Mouse (Mus musculus): ENCODE data around the gene Enox1.

Enox1 gene

GRCm38 (mm10) chr14:77195314-77196020, 38.9 kb downstream of the Enox1 start:
- no peak for DNase-seq (ENCODE audit: low read depth in 1 of 2, low spot score in 2 of 2)

- no peak for DNase-seq (ENCODE audit: low read depth in 1 of 2, low spot score in 2 of 2)
Measured at GRCm38 (mm10) chr14:77196246-77196645, 39.7 kb downstream of the Enox1 start.

- no peak for DNase-seq (ENCODE audit: low read depth in 1 of 2, low spot score in 2 of 2)
Measured at GRCm38 (mm10) chr14:77197414-77197915, 40.9 kb downstream of the Enox1 start.

GRCm38 (mm10) chr14:77210889-77211288, 54.3 kb downstream of the Enox1 start:
- no peak for DNase-seq (ENCODE audit: low read depth in 1 of 2, low spot score in 2 of 2)

- no peak for DNase-seq (ENCODE audit: low read depth in 1 of 2, low spot score in 2 of 2)
Measured at GRCm38 (mm10) chr14:77213210-77213609, 56.6 kb downstream of the Enox1 start.

GRCm38 (mm10) chr14:77214848-77215247, 58.3 kb downstream of the Enox1 start:
- no peak for DNase-seq (ENCODE audit: low read depth in 1 of 2, low spot score in 2 of 2)

- DNase-seq (ENCODE audit: low read depth in 1 of 2, low spot score in 2 of 2): no peak
Measured at GRCm38 (mm10) chr14:77225346-77225745, 68.8 kb downstream of the Enox1 start.

- DNase-seq (ENCODE audit: low read depth in 1 of 2, low spot score in 2 of 2): no peak
Measured at GRCm38 (mm10) chr14:77238811-77239210, 82.2 kb downstream of the Enox1 start.

- no peak for DNase-seq (ENCODE audit: low read depth in 1 of 2, low spot score in 2 of 2)
Measured at GRCm38 (mm10) chr14:77239360-77239759, 82.8 kb downstream of the Enox1 start.

- no peak for DNase-seq (ENCODE audit: low read depth in 1 of 2, low spot score in 2 of 2)
Measured at GRCm38 (mm10) chr14:77246977-77247376, 90.4 kb downstream of the Enox1 start.

- DNase-seq (ENCODE audit: low read depth in 1 of 2, low spot score in 2 of 2): no peak
Measured at GRCm38 (mm10) chr14:77248426-77248825, 91.9 kb downstream of the Enox1 start.

- DNase-seq (ENCODE audit: low read depth in 1 of 2, low spot score in 2 of 2): no peak
Measured at GRCm38 (mm10) chr14:77248946-77249345, 92.4 kb downstream of the Enox1 start.

GRCm38 (mm10) chr14:77250652-77251238, 94.2 kb downstream of the Enox1 start:
- no peak for DNase-seq (ENCODE audit: low read depth in 1 of 2, low spot score in 2 of 2)

GRCm38 (mm10) chr14:77255201-77255600, 98.6 kb downstream of the Enox1 start:
- DNase-seq (ENCODE audit: low read depth in 1 of 2, low spot score in 2 of 2): no peak

- DNase-seq (ENCODE audit: low read depth in 1 of 2, low spot score in 2 of 2): no peak
Measured at GRCm38 (mm10) chr14:77255711-77256110, 99.1 kb downstream of the Enox1 start.

GRCm38 (mm10) chr14:77256943-77257342, 100.4 kb downstream of the Enox1 start:
- no peak for DNase-seq (ENCODE audit: low read depth in 1 of 2, low spot score in 2 of 2)

GRCm38 (mm10) chr14:77257461-77257860, 100.9 kb downstream of the Enox1 start:
- DNase-seq (ENCODE audit: low read depth in 1 of 2, low spot score in 2 of 2): no peak

- no peak for DNase-seq (ENCODE audit: low read depth in 1 of 2, low spot score in 2 of 2)
Measured at GRCm38 (mm10) chr14:77258186-77258585, 101.6 kb downstream of the Enox1 start.

GRCm38 (mm10) chr14:77259686-77260085, 103.1 kb downstream of the Enox1 start:
- DNase-seq (ENCODE audit: low read depth in 1 of 2, low spot score in 2 of 2): no peak

GRCm38 (mm10) chr14:77260107-77260506, 103.5 kb downstream of the Enox1 start:
- DNase-seq (ENCODE audit: low read depth in 1 of 2, low spot score in 2 of 2): no peak

- no peak for DNase-seq (ENCODE audit: low read depth in 1 of 2, low spot score in 2 of 2)
Measured at GRCm38 (mm10) chr14:77266805-77267771, 110.5 kb downstream of the Enox1 start.

Measured in monocyte, adult 2 months (primary cell).